Mouse (Mus musculus): ENCODE data around the gene Gpc6.

GRCm38 (mm10) chr14:117673541-117673940 lies 748.4 kb downstream of the Gpc6 start:
- TF ChIP-seq EP300 (optimal IDR thresholded peaks at IDR 0.05) (no peak), CTCF (IDR thresholded peaks at IDR 0.05; ENCODE audit: low read depth) (no peak)

All from stomach, postnatal 0 days (tissue).